Mouse (Mus musculus) neural tube, postnatal 0 days (tissue): ENCODE measurements around the gene Olfr1331. TPM values are rescaled to one million over a fixed set of nuclear protein-coding genes. Genes with fewer than 3 reads are reported as not detected.

Source experiments
- polyA plus RNA-seq: library from polyadenylated mRNA; unstranded; fragments of >200 nt; fragmentation: Nextera tagmentation; extraction: Ambion mirVana; gene quantifications from 2 replicates; pipeline ENCODE4 v1.2.1, GENCODE M21; 2015

The Olfr1331 gene
- polyA plus RNA-seq = not detected in 2 replicates

GRCm38 (mm10) chr4:118864349-118864748 lies at the start of gene Olfr1331:
TSS of gene Olfr1331 (plus strand) at chr4:118864649.

GRCm38 (mm10) chr4:118836179-118836578 lies 28.3 kb upstream of the Olfr1331 start, which contains the start of gene Olfr1333:
TSS of gene Olfr1333 (minus strand) at chr4:118836279.

GRCm38 (mm10) chr4:118888297-118888696 lies 23.8 kb downstream of the Olfr1331 start, which contains the start of gene Olfr1330:
TSS of gene Olfr1330 (plus strand) at chr4:118888597.

GRCm38 (mm10) chr4:118917365-118917764 lies 52.9 kb downstream of the Olfr1331 start, which contains the start of gene Olfr1329:
TSS of gene Olfr1329 (minus strand) at chr4:118917465.

Other genes starting within 250 kb of the Olfr1331 start
- 1.2 and 1.3 TPM in 2 replicates for gene Cfap57, start 243.9 kb upstream of the Olfr1331 start, polyA plus RNA-seq
- gene Ebna1bp2, start 243.8 kb upstream of the Olfr1331 start, polyA plus RNA-seq = 80.3 and 86.1 TPM in 2 replicates
- gene Olfr62, start 205.7 kb upstream of the Olfr1331 start, polyA plus RNA-seq = not detected in 2 replicates
- gene Olfr1342, start 171.9 kb upstream of the Olfr1331 start, polyA plus RNA-seq = not detected in 2 replicates
- not detected in 2 replicates for gene Olfr1341, start 161.1 kb upstream of the Olfr1331 start, polyA plus RNA-seq
- gene Olfr1340, start 144.5 kb upstream of the Olfr1331 start, polyA plus RNA-seq = not detected in 2 replicates
- not detected in 2 replicates for gene Olfr1339, start 132.5 kb upstream of the Olfr1331 start, polyA plus RNA-seq
- gene Olfr1338, start 105.9 kb upstream of the Olfr1331 start, polyA plus RNA-seq = not detected in 2 replicates
- not detected in 2 replicates for gene Olfr1337, start 82.1 kb upstream of the Olfr1331 start, polyA plus RNA-seq
- not detected in 2 replicates for gene Olfr1335, start 54.7 kb upstream of the Olfr1331 start, polyA plus RNA-seq
- not detected in 2 replicates for gene Olfr1333, start 28.4 kb upstream of the Olfr1331 start, polyA plus RNA-seq
- gene Olfr1330, start 23.9 kb downstream of the Olfr1331 start, polyA plus RNA-seq = not detected in 2 replicates
- gene Olfr1329, start 52.8 kb downstream of the Olfr1331 start, polyA plus RNA-seq = not detected in 2 replicates
- not detected in 2 replicates for gene Olfr1328, start 74.0 kb downstream of the Olfr1331 start, polyA plus RNA-seq
- 0.09 and 0.13 TPM in 2 replicates for gene Lao1, start 96.9 kb downstream of the Olfr1331 start, polyA plus RNA-seq
- 49.0 and 56.7 TPM in 2 replicates for gene Slc2a1, start 244.1 kb downstream of the Olfr1331 start, polyA plus RNA-seq